Mouse (Mus musculus) lung, postnatal 0 days (tissue): ENCODE measurements around the gene Dapk1. TPM values are rescaled to one million over a fixed set of nuclear protein-coding genes. Genes with fewer than 3 reads are reported as not detected.

Source experiments
- ATAC-seq: fragments of 200-750 bp; cut with Nextera tagmentation; 2 replicates; pipeline ENCODE4 v1.8.0; 2017; ENCODE audit warnings: moderate library complexity
- DNase-seq: peaks from one replicate; pipeline ENCODE4 v3.0.0-alpha.2; 2016; ENCODE audit warnings: low spot score
- H3K27ac ChIP-seq: fragments of 300-500 bp; sonication (generic); 2 replicates; pipeline ENCODE4 v1.5.1; 2014; ENCODE audit warnings: antibody characterized with exemption, mild to moderate bottlenecking, low read length, mixed read lengths
- H3K27me3 ChIP-seq: fragments of 300-500 bp; sonication (generic); replicated peaks from 2 replicates; pipeline ENCODE4 v1.6.1; 2014; ENCODE audit warnings: low read length, mixed read lengths; ENCODE audit not compliant: insufficient read depth
- H3K36me3 ChIP-seq: fragments of 300-500 bp; sonication (generic); 2 replicates; pipeline ENCODE4 v1.6.1; 2014; ENCODE audit warnings: low read length, mixed read lengths; ENCODE audit not compliant: insufficient read depth
- H3K4me1 ChIP-seq: fragments of 300-500 bp; sonication (generic); 2 replicates; pipeline ENCODE4 v1.6.1; 2014; ENCODE audit warnings: antibody characterized with exemption, low read depth, low read length, mixed read lengths; ENCODE audit not compliant: insufficient read depth
- H3K4me2 ChIP-seq: fragments of 300-500 bp; sonication (generic); replicated peaks from 2 replicates; pipeline ENCODE4 v1.6.1; 2014; ENCODE audit warnings: low read depth, mild to moderate bottlenecking, low read length, moderate library complexity, mixed read lengths
- H3K4me3 ChIP-seq: fragments of 300-500 bp; sonication (generic); 2 replicates; pipeline ENCODE4 v1.5.1; 2014; ENCODE audit warnings: low read depth, low read length
- H3K9ac ChIP-seq: fragments of 300-500 bp; sonication (generic); replicated peaks from 2 replicates; pipeline ENCODE4 v1.6.1; 2014; ENCODE audit warnings: low read depth, mild to moderate bottlenecking
- H3K9me3 ChIP-seq: fragments of 300-500 bp; sonication (generic); 2 replicates; pipeline ENCODE4 v1.6.1; 2016; ENCODE audit warnings: low read length, mixed read lengths
- CTCF ChIP-seq: IDR thresholded peaks from 2 replicates; pipeline ENCODE4 v1.5.1; 2016; ENCODE audit warnings: antibody characterized with exemption, mild to moderate bottlenecking
- EP300 ChIP-seq: IDR thresholded peaks from 2 replicates; pipeline ENCODE4 v1.6.1; 2016; ENCODE audit warnings: antibody characterized with exemption, mild to moderate bottlenecking, control low read depth
- WGBS: fragments of 180-500 bp; shearing (Covaris S2); extraction: QIAGEN DNeasy Blood & Tissue Kit; methylation state at CpG from one replicate; pipeline ENCODE4 v1.1.7; 2014; 5-methylcytosine and 5-hydroxymethylcytosine counted together
- polyA plus RNA-seq: library from polyadenylated mRNA; unstranded; fragments of >200 nt; fragmentation: Nextera tagmentation; extraction: Ambion mirVana; gene quantifications from 2 replicates; pipeline ENCODE4 v1.2.1, GENCODE M21; 2015

Dapk1 gene
- polyA plus RNA-seq, 1 experiment from 2014 or later, result 48.7 TPM

GRCm38 (mm10) chr13:60621411-60621965 is 19.7 kb downstream of the Dapk1 start:
- peaks cover 3% of the 10 kb centered on the region; the same call in 1 of the 2 replicates for H3K4me1 ChIP-seq
- DNase-seq (no peak), ATAC-seq (no peak)
- H3K4me3 ChIP-seq, result no peak overlapping the region
- no peak for TF ChIP-seq EP300
- TF ChIP-seq CTCF, result no peak
- WGBS, result 53% methylated on average over 4 of the region's 4 CpGs
- H3K4me2 ChIP-seq, result no peak overlapping the region
- no peaks in the 10 kb centered on the region for H3K9me3 ChIP-seq
- H3K27ac ChIP-seq, result no peak overlapping the region
- H3K36me3 ChIP-seq, result no peaks in the 10 kb centered on the region
- H3K9ac ChIP-seq, result no peak overlapping the region
- H3K27me3 ChIP-seq, result no peaks in the 10 kb centered on the region

- Histone ChIP-seq H3K4me2 (no peak overlapping the region), H3K36me3 (no peaks in the 10 kb centered on the region), H3K4me3 (no peak overlapping the region), H3K27me3 (no peaks in the 10 kb centered on the region), H3K4me1 (peaks cover 6% of the 10 kb centered on the region; the same call in 1 of the 2 replicates), H3K9me3 (no peaks in the 10 kb centered on the region), H3K9ac (no peak overlapping the region), H3K27ac (no peak overlapping the region)
- ATAC-seq (no peak), DNase-seq (no peak)
- WGBS, result 66% methylated on average over 7 of the region's 7 CpGs
- TF ChIP-seq EP300 (no peak), CTCF (no peak)
Measured at GRCm38 (mm10) chr13:60625581-60625980, 23.8 kb downstream of the Dapk1 start.

- peak; percentile 39; the same call in 1 of the 2 replicates for ATAC-seq
- 51% methylated on average over 15 of the region's 15 CpGs for WGBS
- no peak overlapping the region for H3K4me2 ChIP-seq
Measured at GRCm38 (mm10) chr13:60627843-60628656, 26.3 kb downstream of the Dapk1 start.

GRCm38 (mm10) chr13:60628657-60628950 is 26.9 kb downstream of the Dapk1 start:
- ATAC-seq, result no peak
- Histone ChIP-seq H3K9ac (no peak overlapping the region), H3K27ac (no peak overlapping the region; the same call in 1 of the 2 replicates), H3K36me3 (no peaks in the 10 kb centered on the region), H3K4me2 (no peak overlapping the region), H3K4me3 (no peak overlapping the region), H3K4me1 (peaks cover 3% of the 10 kb centered on the region; the same call in 1 of the 2 replicates), H3K27me3 (no peaks in the 10 kb centered on the region), H3K9me3 (no peaks in the 10 kb centered on the region)
- DNase-seq, result no peak
- WGBS, result 38% methylated on average over 2 of the region's 2 CpGs
- no peak for TF ChIP-seq EP300
- TF ChIP-seq CTCF, result no peak

More at GRCm38 (mm10) chr13:60627843-60628656, 26.3 kb downstream of the Dapk1 start:
- no peaks in the 10 kb centered on the region for H3K27me3 ChIP-seq
- no peak overlapping the region for H3K4me3 ChIP-seq
- no peaks in the 10 kb centered on the region for H3K36me3 ChIP-seq
- H3K4me1 ChIP-seq, result peaks cover 3% of the 10 kb centered on the region; the same call in 1 of the 2 replicates
- no peak overlapping the region for H3K27ac ChIP-seq
- no peaks in the 10 kb centered on the region for H3K9me3 ChIP-seq
- TF ChIP-seq CTCF (no peak), EP300 (no peak)
- H3K9ac ChIP-seq, result no peak overlapping the region
- DNase-seq, result peak; percentile 40

GRCm38 (mm10) chr13:60629419-60629818 is 27.7 kb downstream of the Dapk1 start:
- 86% methylated on average over 9 of the region's 9 CpGs for WGBS
- H3K4me2 ChIP-seq, result no peak overlapping the region
- no peaks in the 10 kb centered on the region for H3K9me3 ChIP-seq
- no peaks in the 10 kb centered on the region for H3K36me3 ChIP-seq
- ATAC-seq (no peak), DNase-seq (no peak)
- no peak overlapping the region for H3K4me3 ChIP-seq
- H3K9ac ChIP-seq, result no peak overlapping the region
- TF ChIP-seq CTCF (no peak), EP300 (no peak)
- H3K27me3 ChIP-seq, result no peaks in the 10 kb centered on the region
- peaks cover 3% of the 10 kb centered on the region; the same call in 1 of the 2 replicates for H3K4me1 ChIP-seq
- no peak overlapping the region for H3K27ac ChIP-seq

GRCm38 (mm10) chr13:60633945-60634344 is 32.2 kb downstream of the Dapk1 start:
- Histone ChIP-seq H3K27me3 (no peaks in the 10 kb centered on the region), H3K4me1 (0 out of 2 replicates have a peak, but pooled peaks cover 3% of the 10 kb centered on the region), H3K9ac (no peak overlapping the region), H3K4me2 (no peak overlapping the region), H3K9me3 (no peaks in the 10 kb centered on the region), H3K27ac (no peak overlapping the region), H3K4me3 (no peak overlapping the region), H3K36me3 (no peaks in the 10 kb centered on the region)
- DNase-seq, result no peak
- WGBS, result 60% methylated on average over 6 of the region's 6 CpGs
- ATAC-seq, result no peak
- TF ChIP-seq EP300 (no peak), CTCF (no peak)
